Mouse (Mus musculus) hindbrain, embryonic 13.5 days (tissue): ENCODE results near the gene Tnc. TPM values are rescaled to one million over a fixed set of nuclear protein-coding genes. Genes with fewer than 3 reads are reported as not detected.

Source experiments
- polyA plus RNA-seq: library from polyadenylated mRNA; unstranded; fragments of >200 nt; fragmentation: Nextera tagmentation; extraction: Ambion mirVana; gene quantifications from 2 replicates; pipeline ENCODE4 v1.2.1, GENCODE M21; 2015

Tnc gene
- polyA plus RNA-seq, 1 experiment from 2014 or later: 29.9 TPM

Other genes starting within 250 kb of the Tnc start
- 0.04 TPM in 1 of 2 replicates, not detected in the other for gene Tnfsf8, start 185.7 kb downstream of the Tnc start, polyA plus RNA-seq